Mouse (Mus musculus) left cerebral cortex, postnatal 14 days (tissue): Measurements from ENCODE around the gene Smco4. TPM values are rescaled to one million over a fixed set of nuclear protein-coding genes. Genes with fewer than 3 reads are reported as not detected.

ENCODE experiments used
- DNase-seq, 2 experiments: peaks; one replicate each; pipeline ENCODE4 v3.0.0; 2021 to 2022; ENCODE audit warnings: low spot score in 2 of 2, mixed read lengths in 1 of 2
- intact Hi-C: fragments of 180-260 bp; cut with DNase I; formaldehyde crosslinking; loops from one replicate; pipeline ENCODE4 v1.15.1; 2025
- total RNA-seq, 2 experiments: library from RNA; stranded (reverse); gene quantifications; 2 replicates each; pipeline ENCODE4 v1.2.3; 2021

Smco4 gene
- total RNA-seq, 2 experiments from 2014 or later = 3.6 to 4.3 TPM

DNA sequence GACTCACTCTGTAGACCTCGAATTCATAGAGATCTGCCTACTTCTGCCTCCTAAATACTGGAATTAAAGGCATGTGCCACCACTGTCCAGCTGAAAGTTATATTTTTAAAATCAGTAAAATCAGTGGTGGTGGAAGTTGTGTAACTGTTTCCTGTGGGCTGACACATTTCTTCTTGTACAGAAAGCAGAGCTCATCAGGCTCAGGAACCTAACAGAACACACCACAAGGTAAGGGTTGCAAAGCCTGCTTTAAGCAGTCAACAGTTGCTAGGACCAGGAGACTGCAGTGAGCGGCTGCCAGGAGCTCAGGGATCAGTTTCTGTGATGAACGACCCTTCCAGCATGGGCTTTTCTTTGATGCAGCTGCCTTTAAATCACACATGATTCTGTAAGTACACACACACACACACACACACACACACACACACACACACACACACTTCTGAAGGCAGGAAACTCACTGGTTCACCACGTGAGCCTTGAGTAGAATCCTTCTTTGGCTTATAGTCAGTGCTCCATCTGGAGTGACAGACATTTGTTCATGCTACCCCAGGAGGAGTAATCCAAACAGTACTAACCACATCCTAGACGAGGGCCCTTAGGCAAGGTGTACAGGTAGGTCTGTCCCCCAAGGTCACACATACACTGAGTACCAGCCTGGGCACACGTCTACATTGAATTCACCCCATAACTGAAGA lies 94.1 kb downstream of the Smco4 start:
- DNase-seq = no peak
- intact Hi-C loops = no loop called here

DNA sequence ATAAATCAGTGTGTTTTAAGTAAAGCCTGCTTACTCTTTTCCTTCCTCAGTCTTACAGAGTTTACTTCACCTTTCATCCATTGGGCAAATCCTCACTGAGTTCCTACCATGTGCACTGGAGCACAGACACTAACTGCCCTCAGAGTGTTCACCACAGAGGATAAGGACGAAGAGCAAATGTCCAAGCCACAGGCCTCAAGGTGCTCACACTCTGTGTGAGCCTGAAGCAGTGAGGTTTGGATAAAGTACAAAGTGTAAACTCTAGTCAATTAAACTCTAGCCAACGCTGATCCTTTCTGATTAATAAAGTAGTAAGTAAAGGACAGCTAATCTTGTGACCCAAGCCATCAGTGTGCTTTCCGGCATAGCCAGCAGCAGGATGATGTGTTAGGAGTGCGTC lies 100.9 kb downstream of the Smco4 start:
- DNase-seq = no peak
- intact Hi-C loops = no loop called here

Other genes starting within 250 kb of the Smco4 start
- gene Med17, start 213.5 kb upstream of the Smco4 start, total RNA-seq = 10 to 100 TPM; 30.0 to 34.1 TPM
- 10 to 100 TPM; 30.7 to 32.7 TPM for gene Taf1d, start 187.2 kb upstream of the Smco4 start, total RNA-seq
- gene 4931406C07Rik, start 187.0 kb upstream of the Smco4 start, total RNA-seq = 10 to 100 TPM; 22.2 to 22.4 TPM
- 10 to 100 TPM; 22.2 to 23.1 TPM for gene Cep295, start 135.6 kb upstream of the Smco4 start, total RNA-seq
- under 1 TPM; 0.35 to 0.68 TPM for gene Deup1, start 134.5 kb downstream of the Smco4 start, total RNA-seq
- gene Slc36a4, start 216.3 kb downstream of the Smco4 start, total RNA-seq = 10 to 100 TPM; 44.2 to 49.4 TPM